Mouse (Mus musculus) layer of hippocampus, postnatal 10 days (tissue): ENCODE measurements around the gene Tmem267. TPM values are rescaled to one million over a fixed set of nuclear protein-coding genes. Genes with fewer than 3 reads are reported as not detected.

ENCODE experiments used
- total RNA-seq, 2 experiments: library from RNA; stranded (reverse); gene quantifications; 2 replicates each; pipeline ENCODE4 v1.2.3; 2021

The Tmem267 gene
- total RNA-seq, 2 experiments from 2014 or later = 27.0 to 37.8 TPM

Other genes with a start within 250 kb of the Tmem267 start
- gene Paip1, start 59.4 kb upstream of the Tmem267 start, total RNA-seq = 100 to 1,000 TPM in 1 of 2 experiments, 10 to 100 TPM in 1; 95.2 to 109 TPM
- 10 to 100 TPM; 24.6 to 32.2 TPM for gene 4833420G17Rik, start 25.3 kb upstream of the Tmem267 start, total RNA-seq
- gene 3110070M22Rik, start 344 bp downstream of the Tmem267 start, total RNA-seq = 1 to 10 TPM; 3.2 to 4.3 TPM
- gene Ccl28, start 135.8 kb downstream of the Tmem267 start, total RNA-seq = 1 to 10 TPM; 1.8 to 2.5 TPM
- gene Hmgcs1, start 202.3 kb downstream of the Tmem267 start, total RNA-seq = 100 to 1,000 TPM; 630 to 638 TPM